Mouse (Mus musculus) megakaryocyte-erythroid progenitor cell, adult 5-6 weeks (primary cell): Measurements from ENCODE around the gene Xkr7. TPM values are rescaled to one million over a fixed set of nuclear protein-coding genes. Genes with fewer than 3 reads are reported as not detected.

Experiments used
- total RNA-seq, 2 experiments: library from RNA; stranded (forward) in 1 of 2; stranded (reverse) in 1 of 2; fragments of 200-1000, 215-1000 nt in 1 of 2; fragments of >200 nt in 1 of 2; fragmentation: Nextera tagmentation in 1 of 2; gene quantifications; 2 replicates each; pipeline ENCODE4 v1.2.3; 2014 to 2017

The Xkr7 gene
- total RNA-seq, 2 experiments from 2014 or later: not detected

Other genes with a start within 250 kb of the Xkr7 start
- 5.7 and 6.7 TPM in 2 replicates for gene Bcl2l1, start 200.1 kb upstream of the Xkr7 start, total RNA-seq (2014; fragmentation: Nextera tagmentation)
- 3.7 and 11.8 TPM in 2 replicates for gene Bcl2l1, start 200.1 kb upstream of the Xkr7 start, total RNA-seq (2017)
- 51.9 and 52.3 TPM in 2 replicates for gene Tpx2, start 183.9 kb upstream of the Xkr7 start, total RNA-seq (2014; fragmentation: Nextera tagmentation)
- 79.0 and 103 TPM in 2 replicates for gene Tpx2, start 183.9 kb upstream of the Xkr7 start, total RNA-seq (2017)
- gene Mylk2, start 120.5 kb upstream of the Xkr7 start, total RNA-seq (2014; fragmentation: Nextera tagmentation): not detected in 2 replicates
- not detected in 2 replicates for gene Mylk2, start 120.5 kb upstream of the Xkr7 start, total RNA-seq (2017)
- gene Foxs1, start 98.6 kb upstream of the Xkr7 start, total RNA-seq (2014; fragmentation: Nextera tagmentation): not detected in 2 replicates
- gene Foxs1, start 98.6 kb upstream of the Xkr7 start, total RNA-seq (2017): not detected in 2 replicates
- gene Dusp15, start 80.2 kb upstream of the Xkr7 start, total RNA-seq (2014; fragmentation: Nextera tagmentation): not detected in 2 replicates
- not detected in 2 replicates for gene Dusp15, start 80.2 kb upstream of the Xkr7 start, total RNA-seq (2017)
- gene Ttll9, start 69.4 kb upstream of the Xkr7 start, total RNA-seq (2014; fragmentation: Nextera tagmentation): not detected in 2 replicates
- not detected in 2 replicates for gene Ttll9, start 69.4 kb upstream of the Xkr7 start, total RNA-seq (2017)
- 56.7 and 75.9 TPM in 2 replicates for gene Pdrg1, start 16.4 kb upstream of the Xkr7 start, total RNA-seq (2014; fragmentation: Nextera tagmentation)
- 218 and 242 TPM in 2 replicates for gene Pdrg1, start 16.4 kb upstream of the Xkr7 start, total RNA-seq (2017)
- not detected in 2 replicates for gene Ccm2l, start 34.1 kb downstream of the Xkr7 start, total RNA-seq (2014; fragmentation: Nextera tagmentation)
- gene Ccm2l, start 34.1 kb downstream of the Xkr7 start, total RNA-seq (2017): not detected in 2 replicates
- 2.2 TPM in 1 of 2 replicates, not detected in the other for gene Hck, start 76.6 kb downstream of the Xkr7 start, total RNA-seq (2014; fragmentation: Nextera tagmentation)
- gene Hck, start 76.6 kb downstream of the Xkr7 start, total RNA-seq (2017): 0.23 and 3.3 TPM in 2 replicates
- gene Tm9sf4, start 129.5 kb downstream of the Xkr7 start, total RNA-seq (2014; fragmentation: Nextera tagmentation): 53.7 and 58.7 TPM in 2 replicates
- 49.5 and 97.3 TPM in 2 replicates for gene Tm9sf4, start 129.5 kb downstream of the Xkr7 start, total RNA-seq (2017)
- 6.5 and 8.0 TPM in 2 replicates for gene Tspyl3, start 193.6 kb downstream of the Xkr7 start, total RNA-seq (2014; fragmentation: Nextera tagmentation)
- 2.0 and 5.6 TPM in 2 replicates for gene Tspyl3, start 193.6 kb downstream of the Xkr7 start, total RNA-seq (2017)
- 38.6 and 46.5 TPM in 2 replicates for gene Plagl2, start 209.6 kb downstream of the Xkr7 start, total RNA-seq (2014; fragmentation: Nextera tagmentation)
- 3.7 and 10.0 TPM in 2 replicates for gene Plagl2, start 209.6 kb downstream of the Xkr7 start, total RNA-seq (2017)
- gene Pofut1, start 209.7 kb downstream of the Xkr7 start, total RNA-seq (2014; fragmentation: Nextera tagmentation): 26.4 and 27.1 TPM in 2 replicates
- gene Pofut1, start 209.7 kb downstream of the Xkr7 start, total RNA-seq (2017): 14.8 and 22.3 TPM in 2 replicates